21 mouse cellular contexts compared by ENCODE assay signal in genomic region chr7:122409945-122410344, GRCm38 (mm10).
DNase-seq lines count a peak whose midpoint lies in the region; ATAC-seq and TF ChIP-seq lines count a peak whose summit lies in the region.
"Had no signal": no experiment of that assay in that cellular context is flagged by ENCODE, and none has a peak within 500 bp of the region (broad histone marks: within the 10 kb centered on the region; RNA-seq: fewer than 3 reads in every experiment).

No protein-coding gene starts in this region.

- no peak overlapping the region for H3K4me2 ChIP-seq in forebrain, embryonic 11.5 days (ENCODE audit: low read depth, low read length, severe bottlenecking)
- H3K4me2 ChIP-seq in forebrain, embryonic 12.5 days, result no peak overlapping the region
- H3K4me2 ChIP-seq: embryonic facial prominence, embryonic 13.5 days; heart, embryonic 12.5 days; hindbrain, embryonic 14.5 days had no signal

- no peaks in the 10 kb centered on the region for H3K79me2 ChIP-seq in macrophage (ENCODE audit: inconsistent target)

- H3K27me3 ChIP-seq in forebrain, embryonic 11.5 days (ENCODE audit: control insufficient read depth, insufficient read depth, low read length), result no peaks in the 10 kb centered on the region
- H3K27me3 ChIP-seq in forebrain, embryonic 12.5 days, result no peaks in the 10 kb centered on the region
- H3K27me3 ChIP-seq in splenic B cell, adult 2 months (ENCODE audit: control insufficient read depth, insufficient read depth, low read length, poor library complexity, severe bottlenecking), result no peaks in the 10 kb centered on the region
- H3K27me3 ChIP-seq: embryonic facial prominence, embryonic 13.5 days; heart, embryonic 12.5 days had no signal

- no peak overlapping the region for H3K27ac ChIP-seq in forebrain, embryonic 11.5 days (ENCODE audit: low read depth, low read length)
- no peak overlapping the region for H3K27ac ChIP-seq in forebrain, embryonic 12.5 days
- peak overlapping the region; percentile 62 for H3K27ac ChIP-seq in bone marrow, adult 2 months (ENCODE audit: control insufficient read depth, insufficient read depth, low read depth, low read length, poor library complexity)
- H3K27ac ChIP-seq in macrophage, result peak overlapping the region; percentile 21; the same call in 1 of the 2 replicates
- H3K27ac ChIP-seq: embryonic facial prominence, embryonic 13.5 days; hindbrain, embryonic 10.5 days; hindbrain, embryonic 14.5 days had no signal

- ATAC-seq in forebrain, embryonic 11.5 days (replicated peaks; ENCODE audit: low FRiP score), result no peak
- ATAC-seq in forebrain, embryonic 12.5 days (ENCODE audit: low FRiP score), result no peak
- ATAC-seq in frontal cortex, adult (ENCODE audit: low TSS enrichment), result no peak
- ATAC-seq: CD4-positive, CD25-positive, alpha-beta regulatory T cell, adult 4 months; forebrain, embryonic 14.5 days had no signal

- TF ChIP-seq POLR2A in bone marrow, adult 2 months (IDR thresholded peaks at IDR 0.05; ENCODE audit: borderline replicate concordance, control insufficient read depth, low read depth, low read length), result no peak

- no peak overlapping the region for H3K9ac ChIP-seq in forebrain, embryonic 11.5 days (ENCODE audit: low read length)
- H3K9ac ChIP-seq in forebrain, embryonic 12.5 days, result no peak overlapping the region
- H3K9ac ChIP-seq: embryonic facial prominence, embryonic 13.5 days; heart, embryonic 12.5 days; hindbrain, embryonic 14.5 days had no signal

- no peak overlapping the region for H3K4me3 ChIP-seq in forebrain, embryonic 11.5 days (ENCODE audit: low read depth, low read length)
- H3K4me3 ChIP-seq in forebrain, embryonic 12.5 days (replicated peaks), result no peak overlapping the region
- H3K4me3 ChIP-seq in bone marrow, adult 2 months (replicated peaks; ENCODE audit: control insufficient read depth, low read depth, low read length), result no peak overlapping the region
- H3K4me3 ChIP-seq in macrophage (ENCODE audit: inconsistent target), result no peak overlapping the region
- H3K4me3 ChIP-seq: embryonic facial prominence, embryonic 13.5 days; heart, embryonic 12.5 days; hindbrain, embryonic 10.5 days had no signal

- H3K36me3 ChIP-seq in forebrain, embryonic 11.5 days (ENCODE audit: control insufficient read depth, insufficient read depth, low read length), result no peaks in the 10 kb centered on the region
- H3K36me3 ChIP-seq in forebrain, embryonic 12.5 days (replicated peaks), result no peaks in the 10 kb centered on the region
- no peaks in the 10 kb centered on the region for H3K36me3 ChIP-seq in macrophage (ENCODE audit: inconsistent target)
- H3K36me3 ChIP-seq in splenic B cell, adult 2 months (ENCODE audit: control insufficient read depth, insufficient read depth, low read length, poor library complexity, severe bottlenecking), result peaks cover 1% of the 10 kb centered on the region
- H3K36me3 ChIP-seq: embryonic facial prominence, embryonic 13.5 days; G1E; heart, embryonic 12.5 days; hindbrain, embryonic 10.5 days had no signal

- WGBS in forebrain, embryonic 11.5 days, result 86% methylated on average over 6 of the region's 6 CpGs
- 81% methylated on average over 6 of the region's 6 CpGs for WGBS in forebrain, embryonic 12.5 days
- WGBS in bone marrow, adult 2 months, result 17% methylated on average over 6 of the region's 6 CpGs
- WGBS in macrophage (ENCODE audit: missing documents), result 46% methylated on average over 6 of the region's 6 CpGs

- no peak for TF ChIP-seq CTCF in bone marrow, adult 2 months (IDR thresholded peaks at IDR 0.05; ENCODE audit: control insufficient read depth, insufficient read depth, low read length)

- H3K4me1 ChIP-seq in forebrain, embryonic 11.5 days (replicated peaks; ENCODE audit: control insufficient read depth, insufficient read depth, low read length), result peaks cover 7% of the 10 kb centered on the region
- H3K4me1 ChIP-seq in forebrain, embryonic 12.5 days, result peaks cover 18% of the 10 kb centered on the region
- H3K4me1 ChIP-seq in bone marrow, adult 2 months (ENCODE audit: control insufficient read depth, insufficient read depth, low read length), result peaks cover 13% of the 10 kb centered on the region

- no peaks in the 10 kb centered on the region for H3K9me3 ChIP-seq in forebrain, embryonic 11.5 days (ENCODE audit: control insufficient read depth, low read length)
- H3K9me3 ChIP-seq in forebrain, embryonic 12.5 days, result no peaks in the 10 kb centered on the region
- H3K9me3 ChIP-seq: embryonic facial prominence, embryonic 13.5 days; heart, embryonic 12.5 days; hindbrain, embryonic 10.5 days had no signal

- DNase-seq in forebrain, embryonic 11.5 days (ENCODE audit: low spot score), result peak; percentile 28
- peak; percentile 34 for DNase-seq in splenic B cell, adult 2 months (ENCODE audit: low read depth, low spot score)
- no peak for DNase-seq in thymus, postnatal 10 days (ENCODE audit: low spot score in 2 of 2)
- DNase-seq: adrenal gland, postnatal 10 days; B cell, adult 2 months; cerebellum, adult 18-20 months; cerebellum, adult 9-11 months; cerebellum, postnatal 36 days; gastrocnemius, postnatal 36 days; heart, adult 18-20 months had no signal

Comparison
In these comparisons a context has a peak if more than half of its experiments do, and no peak if none do; other contexts are left out.
1. DNase-seq: peak in forebrain, embryonic 11.5 days (single experiment) and splenic B cell, adult 2 months (single experiment); none in thymus, postnatal 10 days (0 of 2).
2. H3K27ac ChIP-seq: peak in bone marrow, adult 2 months (single experiment) and macrophage (single experiment); none in forebrain, embryonic 11.5 days (single experiment) and forebrain, embryonic 12.5 days (single experiment).